In genomic region chr3:35688781-35689180, GRCm38 (mm10) we compare ENCODE assay signal across 8 mouse cellular contexts.
DNase-seq lines count a peak whose midpoint lies in the region; ATAC-seq and TF ChIP-seq lines count a peak whose summit lies in the region.
"Had no signal": no experiment of that assay in that cellular context is flagged by ENCODE, and none has a peak within 500 bp of the region (broad histone marks: within the 10 kb centered on the region; RNA-seq: fewer than 3 reads in every experiment).

No protein-coding gene starts in this region.

- no peak for TF ChIP-seq EP300 in stomach, postnatal 0 days (optimal IDR thresholded peaks at IDR 0.05)

- peak; percentile 23; the same call in 1 of the 2 replicates for TF ChIP-seq CTCF in embryonic fibroblast, embryonic 13.5 days (IDR thresholded peaks at IDR 0.05; ENCODE audit: borderline replicate concordance, insufficient read depth, low read length)
- TF ChIP-seq CTCF in kidney, postnatal 0 days (IDR thresholded peaks at IDR 0.05; ENCODE audit: low read depth): peak; percentile 78
- TF ChIP-seq CTCF in stomach, postnatal 0 days (IDR thresholded peaks at IDR 0.05; ENCODE audit: low read depth): peak; percentile 88

- H3K27me3 ChIP-seq in kidney, postnatal 0 days (ENCODE audit: insufficient read depth, low read length): no peaks in the 10 kb centered on the region
- H3K27me3 ChIP-seq in stomach, postnatal 0 days (ENCODE audit: control insufficient read depth, insufficient read depth, low read length): no peaks in the 10 kb centered on the region
- H3K27me3 ChIP-seq: heart, embryonic 13.5 days had no signal

- H3K4me2 ChIP-seq in kidney, postnatal 0 days (ENCODE audit: low read length): no peak overlapping the region
- no peak overlapping the region for H3K4me2 ChIP-seq in stomach, postnatal 0 days (replicated peaks; ENCODE audit: low read depth)
- H3K4me2 ChIP-seq: heart, embryonic 13.5 days had no signal

- DNase-seq in ovary, postnatal 14 days (ENCODE audit: low spot score): peak; percentile 3
- no peak for DNase-seq in ovary, adult 18-20 months (ENCODE audit: low spot score)
- peak; percentile 54 for DNase-seq in kidney, postnatal 0 days (ENCODE audit: low spot score)
- DNase-seq in stomach, postnatal 0 days (ENCODE audit: low spot score): peak; percentile 41

- H3K9me3 ChIP-seq in kidney, postnatal 0 days (replicated peaks; ENCODE audit: low read length): no peaks in the 10 kb centered on the region
- H3K9me3 ChIP-seq in stomach, postnatal 0 days (ENCODE audit: control insufficient read depth, low read length): no peaks in the 10 kb centered on the region
- H3K9me3 ChIP-seq: heart, embryonic 13.5 days had no signal

- no peak for TF ChIP-seq POLR2A in embryonic fibroblast, embryonic 13.5 days (IDR thresholded peaks at IDR 0.05; ENCODE audit: low read depth, low read length)

- ATAC-seq in activated CD4-positive, CD25-positive, alpha-beta regulatory T cell, adult 4 months: peak; percentile 64
- ATAC-seq in kidney, postnatal 0 days (replicated peaks; ENCODE audit: low FRiP score, low read depth): no peak; the same call in 1 of the 2 replicates
- ATAC-seq in megakaryocyte, adult 5-6 weeks (ENCODE audit: poor library complexity, severe bottlenecking): peak; percentile 76
- ATAC-seq in stomach, postnatal 0 days (ENCODE audit: low FRiP score, low TSS enrichment): peak; percentile 77

- no peak overlapping the region for H3K9ac ChIP-seq in kidney, postnatal 0 days (ENCODE audit: low read depth, low read length)
- H3K9ac ChIP-seq in stomach, postnatal 0 days (ENCODE audit: low read length): no peak overlapping the region
- H3K9ac ChIP-seq: heart, embryonic 13.5 days had no signal

- H3K4me3 ChIP-seq in embryonic fibroblast, embryonic 13.5 days (ENCODE audit: insufficient read depth, low read length): no peak overlapping the region
- H3K4me3 ChIP-seq in kidney, postnatal 0 days (replicated peaks; ENCODE audit: low read depth, low read length): no peak overlapping the region
- H3K4me3 ChIP-seq in stomach, postnatal 0 days (ENCODE audit: low read depth, low read length): no peak overlapping the region
- H3K4me3 ChIP-seq: heart, embryonic 13.5 days had no signal

- no peaks in the 10 kb centered on the region for H3K36me3 ChIP-seq in kidney, postnatal 0 days (ENCODE audit: insufficient read depth, low read length)
- no peaks in the 10 kb centered on the region for H3K36me3 ChIP-seq in stomach, postnatal 0 days (ENCODE audit: control insufficient read depth, insufficient read depth, low read length)
- H3K36me3 ChIP-seq: heart, embryonic 13.5 days had no signal

- no peaks in the 10 kb centered on the region for H3K4me1 ChIP-seq in embryonic fibroblast, embryonic 13.5 days (ENCODE audit: control insufficient read depth, insufficient read depth, low read length)
- H3K4me1 ChIP-seq in kidney, postnatal 0 days (replicated peaks; ENCODE audit: insufficient read depth, low read length): no peaks in the 10 kb centered on the region
- no peaks in the 10 kb centered on the region for H3K4me1 ChIP-seq in stomach, postnatal 0 days (replicated peaks; ENCODE audit: control insufficient read depth, insufficient read depth)
- H3K4me1 ChIP-seq: heart, embryonic 13.5 days had no signal

- 17% methylated on average over 4 of the region's 4 CpGs for WGBS in kidney, postnatal 0 days
- WGBS in stomach, postnatal 0 days: 11% methylated on average over 4 of the region's 4 CpGs

- H3K27ac ChIP-seq in embryonic fibroblast, embryonic 13.5 days (ENCODE audit: insufficient read depth, low read length): no peak overlapping the region
- no peak overlapping the region for H3K27ac ChIP-seq in kidney, postnatal 0 days
- no peak overlapping the region for H3K27ac ChIP-seq in stomach, postnatal 0 days (replicated peaks)
- H3K27ac ChIP-seq: heart, embryonic 13.5 days had no signal

Comparison
In these comparisons a context has a peak if more than half of its experiments do, and no peak if none do; other contexts are left out.
1. CTCF ChIP-seq: peak in every context shown above with its lines; median percentile 88 in stomach, postnatal 0 days; 78 in kidney, postnatal 0 days; 23 in embryonic fibroblast, embryonic 13.5 days.